Mouse (Mus musculus) intestine, embryonic 16.5 days (tissue): ENCODE data around the gene Rest. TPM values are rescaled to one million over a fixed set of nuclear protein-coding genes. Genes with fewer than 3 reads are reported as not detected.

Source experiments
- ATAC-seq: fragments of 200-750 bp; cut with Nextera tagmentation; 2 replicates; pipeline ENCODE4 v1.8.0; 2017; ENCODE audit warnings: moderate TSS enrichment, moderate library complexity
- H3K27ac ChIP-seq: fragments of 300-500 bp; sonication (generic); 2 replicates; pipeline ENCODE4 v1.5.1; 2014; ENCODE audit warnings: mild to moderate bottlenecking, low read length
- H3K27me3 ChIP-seq: fragments of 300-500 bp; sonication (generic); replicated peaks from 2 replicates; pipeline ENCODE4 v1.6.1; 2014; ENCODE audit warnings: low read length, control low read depth, mixed read lengths; ENCODE audit not compliant: control insufficient read depth, insufficient read depth
- H3K36me3 ChIP-seq: fragments of 300-500 bp; sonication (generic); 2 replicates; pipeline ENCODE4 v1.6.1; 2014; ENCODE audit warnings: low read length, control low read depth; ENCODE audit not compliant: control insufficient read depth, insufficient read depth
- H3K4me1 ChIP-seq: fragments of 300-500 bp; sonication (generic); 2 replicates; pipeline ENCODE4 v1.6.1; 2014; ENCODE audit warnings: low read length, control low read depth, mixed read lengths; ENCODE audit not compliant: control insufficient read depth, insufficient read depth
- H3K4me2 ChIP-seq: fragments of 300-500 bp; sonication (generic); 2 replicates; pipeline ENCODE4 v1.6.1; 2014; ENCODE audit warnings: low read depth, low read length, control low read depth
- H3K4me3 ChIP-seq: fragments of 300-500 bp; sonication (generic); 2 replicates; pipeline ENCODE4 v1.5.1; 2014; ENCODE audit warnings: mild to moderate bottlenecking, low read length
- H3K9ac ChIP-seq: fragments of 300-500 bp; sonication (generic); 2 replicates; pipeline ENCODE4 v1.6.1; 2014; ENCODE audit warnings: low read depth, low read length
- H3K9me3 ChIP-seq: fragments of 300-500 bp; sonication (generic); 2 replicates; pipeline ENCODE4 v1.6.1; 2016; ENCODE audit warnings: low read length, control low read depth; ENCODE audit not compliant: control insufficient read depth
- WGBS: fragments of 180-500 bp; shearing (Covaris S2); extraction: QIAGEN DNeasy Blood & Tissue Kit; methylation state at CpG from one replicate; pipeline ENCODE4 v1.1.7; 2014; 5-methylcytosine and 5-hydroxymethylcytosine counted together
- polyA plus RNA-seq: library from polyadenylated mRNA; unstranded; fragments of >200 nt; fragmentation: Nextera tagmentation; extraction: Ambion mirVana; gene quantifications from 2 replicates; pipeline ENCODE4 v1.2.1, GENCODE M21; 2015

The Rest gene
- polyA plus RNA-seq, 1 experiment from 2014 or later = 21.5 TPM

GRCm38 (mm10) chr5:77273151-77273550, 7.9 kb downstream of the Rest start:
- H3K4me2 ChIP-seq = no peak overlapping the region
- peaks cover 13% of the 10 kb centered on the region for H3K4me1 ChIP-seq
- 69% methylated on average over 7 of the region's 7 CpGs for WGBS
- no peak overlapping the region for H3K9ac ChIP-seq
- no peak overlapping the region for H3K4me3 ChIP-seq
- H3K36me3 ChIP-seq = peaks cover 13% of the 10 kb centered on the region
- no peaks in the 10 kb centered on the region for H3K9me3 ChIP-seq
- H3K27me3 ChIP-seq = no peaks in the 10 kb centered on the region
- no peak for ATAC-seq
- H3K27ac ChIP-seq = no peak overlapping the region

DNA sequence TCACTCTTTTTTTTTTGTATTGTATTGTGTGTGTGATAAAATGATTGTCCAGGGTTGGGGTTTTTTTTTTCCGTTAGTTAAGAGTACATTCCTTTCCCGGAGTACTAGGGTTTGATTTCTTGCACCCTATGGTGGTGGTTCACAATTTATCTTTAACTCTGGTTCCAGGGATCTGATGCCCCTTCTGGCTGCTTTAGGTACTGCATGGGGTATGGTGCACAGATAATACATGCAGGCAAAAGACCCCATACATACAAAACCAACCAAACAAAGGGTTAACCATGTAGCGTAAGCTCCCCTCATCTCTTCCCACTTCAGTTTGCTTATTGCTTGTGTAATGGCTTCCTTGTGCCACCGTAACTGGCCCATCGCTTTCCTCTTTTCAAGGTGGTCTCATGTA, 10.7 kb downstream of the Rest start:
- no peak for ATAC-seq
- H3K27ac ChIP-seq = no peak overlapping the region
- 93% methylated on average over 5 of the region's 5 CpGs for WGBS
- peaks cover 10% of the 10 kb centered on the region for H3K4me1 ChIP-seq
- H3K9me3 ChIP-seq = no peaks in the 10 kb centered on the region
- no peak overlapping the region for H3K9ac ChIP-seq
- H3K4me2 ChIP-seq = no peak overlapping the region
- peaks cover 3% of the 10 kb centered on the region for H3K36me3 ChIP-seq
- no peaks in the 10 kb centered on the region for H3K27me3 ChIP-seq
- H3K4me3 ChIP-seq = no peak overlapping the region

- H3K27me3 ChIP-seq = no peaks in the 10 kb centered on the region
- no peak overlapping the region for H3K4me3 ChIP-seq
- H3K27ac ChIP-seq = no peak overlapping the region
- peaks cover 12% of the 10 kb centered on the region for H3K36me3 ChIP-seq
- WGBS = 98% methylated on average over 6 of the region's 6 CpGs
- no peak overlapping the region for H3K4me2 ChIP-seq
- ATAC-seq = no peak
- H3K4me1 ChIP-seq = peaks cover 10% of the 10 kb centered on the region
- no peaks in the 10 kb centered on the region for H3K9me3 ChIP-seq
- no peak overlapping the region for H3K9ac ChIP-seq
Observed at GRCm38 (mm10) chr5:77277204-77277603, 11.9 kb downstream of the Rest start.

DNA sequence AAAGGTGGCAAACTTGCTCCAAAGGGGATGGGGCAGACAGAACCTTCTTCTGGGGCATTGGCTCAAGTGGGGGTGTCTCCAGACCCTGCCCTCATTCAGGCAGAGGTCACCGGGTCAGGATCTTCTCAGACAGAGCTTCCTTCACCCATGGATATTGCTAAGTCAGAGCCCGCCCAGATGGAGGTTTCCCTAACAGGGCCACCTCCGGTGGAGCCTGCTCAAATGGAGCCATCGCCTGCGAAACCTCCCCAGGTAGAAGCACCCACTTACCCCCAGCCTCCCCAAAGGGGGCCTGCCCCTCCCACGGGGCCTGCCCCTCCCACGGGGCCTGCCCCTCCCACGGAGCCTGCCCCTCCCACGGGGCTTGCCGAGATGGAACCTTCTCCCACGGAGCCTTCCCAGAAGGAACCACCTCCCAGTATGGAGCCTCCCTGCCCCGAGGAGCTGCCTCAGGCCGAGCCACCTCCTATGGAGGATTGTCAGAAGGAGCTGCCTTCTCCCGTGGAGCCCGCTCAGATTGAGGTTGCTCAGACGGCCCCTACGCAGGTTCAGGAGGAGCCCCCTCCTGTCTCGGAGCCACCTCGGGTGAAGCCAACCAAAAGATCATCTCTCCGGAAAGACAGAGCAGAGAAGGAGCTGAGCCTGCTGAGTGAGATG, 16.4 kb downstream of the Rest start:
- no peaks in the 10 kb centered on the region for H3K4me1 ChIP-seq
- ATAC-seq = no peak
- H3K4me2 ChIP-seq = no peak overlapping the region
- WGBS = 87% methylated on average over 20 of the region's 20 CpGs
- H3K27me3 ChIP-seq = no peaks in the 10 kb centered on the region
- H3K4me3 ChIP-seq = no peak overlapping the region
- H3K36me3 ChIP-seq = 0 out of 2 replicates have a peak, but pooled peaks cover 9% of the 10 kb centered on the region
- H3K9ac ChIP-seq = no peak overlapping the region
- H3K27ac ChIP-seq = no peak overlapping the region
- no peaks in the 10 kb centered on the region for H3K9me3 ChIP-seq

- H3K4me1 ChIP-seq = no peaks in the 10 kb centered on the region
- H3K4me2 ChIP-seq = no peak overlapping the region
- H3K36me3 ChIP-seq = 0 out of 2 replicates have a peak, but pooled peaks cover 9% of the 10 kb centered on the region
- H3K9ac ChIP-seq = no peak overlapping the region
- H3K27ac ChIP-seq = no peak overlapping the region
- no peaks in the 10 kb centered on the region for H3K9me3 ChIP-seq
- H3K4me3 ChIP-seq = no peak overlapping the region
- no peak for ATAC-seq
- 89% methylated on average over 9 of the region's 9 CpGs for WGBS
- no peaks in the 10 kb centered on the region for H3K27me3 ChIP-seq
Observed at GRCm38 (mm10) chr5:77282242-77282641, 17.0 kb downstream of the Rest start.

DNA sequence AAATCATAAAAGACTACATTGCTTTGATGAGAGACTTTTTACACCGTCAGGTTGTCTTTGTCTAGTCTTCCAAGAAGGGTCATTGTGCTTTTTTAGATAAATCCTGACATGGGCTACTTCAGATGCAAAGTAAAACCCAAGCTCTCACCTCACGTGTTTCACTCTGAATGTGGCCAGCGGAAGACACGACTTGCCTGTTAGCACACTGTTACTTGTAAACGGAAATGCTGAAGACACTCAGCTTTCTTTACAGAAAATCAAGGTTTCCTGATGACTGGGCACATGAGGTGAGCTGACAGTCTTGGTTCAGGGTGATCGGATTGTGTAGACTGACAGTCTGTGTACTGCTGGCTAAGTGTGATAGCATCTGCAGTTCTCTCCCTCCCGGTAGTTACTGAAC, 20.4 kb downstream of the Rest start:
- Histone ChIP-seq H3K9me3 (no peaks in the 10 kb centered on the region), H3K4me3 (no peak overlapping the region), H3K9ac (no peak overlapping the region), H3K27ac (no peak overlapping the region), H3K4me1 (no peaks in the 10 kb centered on the region), H3K27me3 (no peaks in the 10 kb centered on the region), H3K4me2 (no peak overlapping the region), H3K36me3 (peaks cover 17% of the 10 kb centered on the region)
- ATAC-seq = no peak
- WGBS = 82% methylated on average over 7 of the region's 7 CpGs

GRCm38 (mm10) chr5:77286904-77287303, 21.6 kb downstream of the Rest start:
- 84% methylated on average over 5 of the region's 5 CpGs for WGBS
- no peak overlapping the region for H3K27ac ChIP-seq
- no peak overlapping the region for H3K9ac ChIP-seq
- H3K4me1 ChIP-seq = no peaks in the 10 kb centered on the region
- H3K27me3 ChIP-seq = no peaks in the 10 kb centered on the region
- H3K36me3 ChIP-seq = peaks cover 8% of the 10 kb centered on the region
- no peaks in the 10 kb centered on the region for H3K9me3 ChIP-seq
- no peak overlapping the region for H3K4me2 ChIP-seq
- H3K4me3 ChIP-seq = no peak overlapping the region
- ATAC-seq = no peak

DNA sequence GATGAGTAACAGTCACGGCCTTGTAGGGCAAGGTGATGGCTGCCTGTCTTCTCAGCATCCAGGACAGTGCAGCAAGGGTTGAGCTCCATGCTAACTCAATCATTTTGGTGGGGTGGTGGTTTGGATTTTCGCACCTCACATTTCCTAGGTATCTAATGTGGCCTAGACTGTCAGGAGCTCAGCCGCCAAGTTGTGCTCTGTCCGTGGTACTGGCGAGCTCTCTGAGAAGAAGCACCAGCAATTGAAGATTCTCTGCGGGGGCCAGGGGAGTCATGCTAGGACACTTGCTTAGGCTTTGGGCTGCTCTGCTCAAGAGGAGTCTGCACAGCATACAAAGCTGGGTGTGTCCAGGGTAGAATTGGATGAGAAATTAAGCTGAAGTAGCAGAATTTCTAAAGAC, 22.6 kb downstream of the Rest start:
- ATAC-seq = no peak
- WGBS = 81% methylated on average over 6 of the region's 6 CpGs
- Histone ChIP-seq H3K27ac (no peak overlapping the region), H3K4me3 (no peak overlapping the region), H3K4me1 (no peaks in the 10 kb centered on the region), H3K36me3 (peaks cover 8% of the 10 kb centered on the region), H3K9ac (no peak overlapping the region), H3K27me3 (no peaks in the 10 kb centered on the region), H3K4me2 (no peak overlapping the region), H3K9me3 (no peaks in the 10 kb centered on the region)

GRCm38 (mm10) chr5:77289686-77290085, 24.4 kb downstream of the Rest start:
- H3K4me3 ChIP-seq = no peak overlapping the region
- H3K4me2 ChIP-seq = no peak overlapping the region
- no peaks in the 10 kb centered on the region for H3K27me3 ChIP-seq
- H3K36me3 ChIP-seq = peaks cover 18% of the 10 kb centered on the region
- H3K4me1 ChIP-seq = no peaks in the 10 kb centered on the region
- ATAC-seq = no peak
- WGBS = 67% methylated on average over 8 of the region's 8 CpGs
- H3K9ac ChIP-seq = no peak overlapping the region
- no peak overlapping the region for H3K27ac ChIP-seq
- H3K9me3 ChIP-seq = no peaks in the 10 kb centered on the region

DNA sequence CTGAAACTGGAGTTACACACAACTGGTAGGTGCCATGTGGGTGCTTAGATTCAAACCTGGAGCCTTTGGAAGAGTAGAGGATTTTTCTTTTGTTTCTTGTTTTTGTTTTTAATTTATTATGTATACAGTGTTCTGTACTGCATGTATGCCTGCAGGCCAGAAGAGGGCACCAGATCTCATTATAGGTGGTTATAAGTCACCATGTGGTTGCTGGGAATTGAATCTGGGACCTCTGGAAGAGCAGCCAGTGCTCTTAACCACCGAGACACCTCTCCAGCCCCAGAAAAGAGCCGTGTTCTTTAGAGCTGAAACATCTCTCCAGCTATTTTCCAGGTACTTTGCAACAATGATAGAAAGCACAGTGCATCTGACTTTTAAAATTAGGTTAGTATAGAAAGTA, 25.3 kb downstream of the Rest start:
- H3K36me3 ChIP-seq = peaks cover 23% of the 10 kb centered on the region
- no peak overlapping the region for H3K27ac ChIP-seq
- ATAC-seq = no peak
- no peak overlapping the region for H3K4me3 ChIP-seq
- no peak overlapping the region for H3K4me2 ChIP-seq
- no peaks in the 10 kb centered on the region for H3K9me3 ChIP-seq
- no peaks in the 10 kb centered on the region for H3K4me1 ChIP-seq
- no peaks in the 10 kb centered on the region for H3K27me3 ChIP-seq
- 89% methylated on average over 2 of the region's 2 CpGs for WGBS
- no peak overlapping the region for H3K9ac ChIP-seq
